Mouse (Mus musculus) left cerebral cortex, adult 11 months (tissue): Measurements from ENCODE around the gene Id2.

ENCODE experiments used
- DNase-seq: peaks from one replicate; pipeline ENCODE4 v3.0.0; 2022; ENCODE audit warnings: low spot score

The Id2 gene

DNA sequence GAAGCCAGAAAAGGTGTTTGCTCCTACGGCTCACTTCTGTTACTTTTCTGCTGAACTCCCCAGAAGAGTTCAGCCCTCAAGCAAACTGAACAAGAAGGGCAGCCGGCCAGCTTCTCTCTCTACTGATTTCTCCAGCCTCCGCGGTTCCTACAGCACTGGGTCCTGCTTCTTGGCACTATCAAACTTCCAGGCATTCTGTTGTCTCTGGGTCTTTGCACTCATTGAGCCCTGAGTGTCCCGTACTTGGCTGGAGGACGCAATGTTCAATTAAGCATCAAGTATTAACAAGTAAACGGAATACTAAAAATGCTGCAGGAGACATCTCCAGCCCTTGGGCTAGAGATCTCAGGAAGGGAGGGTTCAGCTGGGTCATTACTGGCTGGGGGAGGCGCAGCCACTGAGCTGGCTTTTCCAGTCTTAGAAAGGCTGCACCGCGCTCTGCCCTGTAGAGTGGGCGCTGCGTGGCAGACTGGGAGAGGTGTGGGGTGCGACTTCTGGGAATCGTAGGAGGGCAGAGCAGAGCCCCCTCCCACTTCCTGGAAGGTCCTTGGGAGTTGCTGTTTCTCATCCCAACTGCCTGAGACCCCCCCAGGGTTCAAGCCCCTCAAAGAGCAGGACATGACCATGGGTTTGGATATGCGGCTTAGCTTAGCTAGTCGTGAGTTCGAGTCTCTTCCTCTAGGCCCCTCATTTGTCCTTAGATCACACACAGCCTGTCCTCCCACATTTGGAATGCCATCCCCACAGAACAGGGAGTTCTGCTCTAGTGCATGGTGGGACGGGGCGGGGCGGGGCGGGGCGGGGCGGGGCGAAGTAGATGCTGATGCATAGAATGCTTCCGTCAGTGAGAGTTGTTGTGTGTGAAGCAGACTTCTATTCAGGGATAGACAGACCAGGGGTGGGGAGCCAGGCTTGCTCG is 13.4 kb downstream of the Id2 start:
- no peak for DNase-seq

DNA sequence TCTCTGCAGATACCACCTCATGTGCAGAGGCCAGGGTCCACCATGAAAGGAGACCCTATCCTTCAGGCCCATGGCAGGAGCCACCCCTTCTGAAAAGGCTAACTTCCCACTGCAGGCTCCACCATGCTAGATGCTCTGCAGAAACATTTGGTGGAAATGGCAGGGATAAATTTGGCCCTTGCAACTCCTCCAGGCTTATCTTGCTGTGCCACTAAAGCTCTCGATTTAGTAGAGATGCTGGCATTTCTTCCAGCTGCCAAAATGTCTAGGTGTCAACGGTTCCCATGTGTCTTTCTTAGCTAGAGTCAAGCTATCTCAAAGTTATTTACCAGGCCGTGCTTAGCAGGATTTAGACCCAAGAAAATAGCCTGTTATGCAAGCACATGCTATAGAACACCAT is 22.6 kb downstream of the Id2 start:
- DNase-seq: no peak

GRCm38 (mm10) chr12:25073374-25073773 is 23.6 kb downstream of the Id2 start:
- DNase-seq: no peak

GRCm38 (mm10) chr12:25062264-25062663 is 34.7 kb downstream of the Id2 start:
- DNase-seq: no peak

DNA sequence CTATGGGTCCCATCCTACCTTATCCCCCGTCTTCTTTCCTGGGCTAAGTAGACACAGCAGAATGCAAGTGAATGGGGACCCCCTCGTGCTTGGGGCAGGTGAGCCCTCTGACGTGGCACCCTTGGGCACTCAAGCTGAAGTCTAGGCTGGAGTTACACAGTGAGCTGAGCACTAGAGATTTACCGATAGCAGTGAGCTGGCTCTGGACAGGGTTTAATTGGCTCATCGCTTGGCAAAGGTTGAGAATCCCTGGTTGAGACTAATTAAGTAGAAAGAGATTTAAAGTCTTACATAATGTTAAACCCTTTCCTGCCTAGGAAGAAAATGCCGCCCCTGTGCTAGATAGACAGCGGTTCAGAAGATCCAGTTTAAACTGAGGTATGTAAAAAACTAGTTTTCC is 36.0 kb downstream of the Id2 start:
- DNase-seq: no peak

DNA sequence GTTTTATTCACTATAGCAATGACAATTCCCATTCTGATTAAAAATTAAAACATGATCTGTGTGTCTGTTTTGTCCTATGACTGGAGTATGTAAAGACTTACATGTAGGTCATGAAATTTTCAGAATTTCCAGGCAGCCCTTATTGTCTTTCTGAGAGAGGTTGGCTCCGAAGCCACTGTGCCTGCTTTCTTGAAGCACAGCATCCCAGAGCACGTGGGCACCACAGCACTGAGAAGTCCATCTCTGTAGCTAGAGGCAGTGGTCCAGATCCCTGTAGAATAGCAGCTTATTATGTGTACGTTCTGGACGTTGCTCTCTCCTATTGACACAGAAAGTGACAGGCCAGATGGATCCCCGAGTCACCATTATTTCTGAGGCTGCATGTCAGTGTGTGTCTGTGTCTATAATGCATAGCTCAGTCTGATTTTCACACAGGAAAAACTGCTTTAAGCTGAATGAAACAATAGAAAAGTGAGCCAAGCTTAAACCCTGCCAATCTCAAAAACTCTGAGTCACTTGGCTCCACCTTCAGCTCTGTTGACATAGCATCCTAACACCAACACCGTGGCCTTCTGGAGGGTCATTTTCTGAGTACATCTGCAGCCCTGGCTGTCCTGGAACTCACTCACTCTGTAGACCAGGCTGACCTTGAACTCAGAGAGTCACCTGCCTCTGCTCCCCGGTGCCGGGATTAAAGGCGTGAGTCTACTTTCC is 37.3 kb downstream of the Id2 start:
- DNase-seq: no peak

GRCm38 (mm10) chr12:25054963-25055362 is 42.0 kb downstream of the Id2 start:
- no peak for DNase-seq

DNA sequence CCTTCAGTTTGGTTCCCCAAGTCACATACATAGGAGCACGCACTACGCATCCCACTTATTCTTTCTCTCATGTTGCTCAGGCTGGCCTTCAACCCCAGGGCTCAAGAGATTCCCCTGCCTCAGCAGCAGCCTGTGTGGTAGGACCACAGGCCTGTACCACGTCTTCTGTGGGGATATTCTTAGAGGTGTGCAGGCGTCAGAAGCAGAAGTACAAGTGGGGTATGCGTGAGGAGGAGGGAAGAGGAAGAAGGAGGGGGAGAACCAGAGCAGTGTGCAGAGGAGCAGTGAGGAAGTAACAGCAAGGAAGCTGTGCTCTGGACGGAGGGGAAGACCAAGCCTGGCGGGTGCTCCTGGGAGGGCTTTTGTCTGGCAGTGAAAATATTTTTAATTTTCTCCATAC is 42.4 kb downstream of the Id2 start:
- DNase-seq: no peak

- DNase-seq: no peak
These were observed 47.7 kb downstream of the Id2 start for GRCm38 (mm10) chr12:25049253-25049652.

DNA sequence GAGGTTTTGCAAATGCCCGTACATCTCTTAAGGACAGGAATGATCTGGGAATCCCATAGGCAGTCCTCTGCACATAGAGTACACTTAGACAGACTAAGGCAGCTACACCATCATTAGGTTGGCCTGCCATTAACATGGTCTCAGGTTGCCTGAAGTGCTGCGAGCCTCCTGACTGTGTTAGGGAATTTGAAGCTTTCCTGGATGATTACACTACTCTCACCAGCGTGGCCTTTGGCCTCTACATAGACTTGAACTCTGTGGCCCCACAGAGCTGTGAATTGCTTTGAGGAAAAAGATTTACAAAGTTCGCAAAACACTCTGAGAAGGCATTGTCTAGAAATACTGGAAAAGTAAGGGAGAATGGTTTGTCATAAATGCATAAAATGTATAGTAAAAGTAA is 52.4 kb downstream of the Id2 start:
- no peak for DNase-seq

GRCm38 (mm10) chr12:25044056-25044455 is 52.9 kb downstream of the Id2 start:
- no peak for DNase-seq
